Mouse (Mus musculus) heart, adult 2 months (tissue): ENCODE measurements around the gene Atp5g2. TPM values are rescaled to one million over a fixed set of nuclear protein-coding genes. Genes with fewer than 3 reads are reported as not detected.
A peak's percentile ranks its signal among the peaks of the same experiment; 100 is the strongest.

Experiments
- DNase-seq, 2 experiments: peaks; one replicate each; pipeline ENCODE4 v3.0.0; 2021
- H3K27ac ChIP-seq: fragments of 200-600 bp; 2 replicates; pipeline ENCODE4 v1.8.1; 2022
- H3K27me3 ChIP-seq: fragments of 200-500 bp; 2 replicates; pipeline ENCODE4 v1.6.1; 2012; ENCODE audit warnings: mild to moderate bottlenecking, low read length, inconsistent platforms, mixed read lengths; ENCODE audit not compliant: control insufficient read depth, insufficient read depth
- H3K36me3 ChIP-seq: fragments of 200-500 bp; 2 replicates; pipeline ENCODE4 v1.6.1; 2012; ENCODE audit warnings: low read length, inconsistent platforms; ENCODE audit not compliant: control insufficient read depth, insufficient read depth
- H3K4me1 ChIP-seq: fragments of 200-500 bp; 2 replicates; pipeline ENCODE4 v1.6.1; 2011; ENCODE audit warnings: low read length; ENCODE audit not compliant: control insufficient read depth, insufficient read depth
- H3K4me3 ChIP-seq: fragments of 200-600 bp; 2 replicates; pipeline ENCODE4 v1.8.1; 2022
- H3K79me2 ChIP-seq: fragments of 200-500 bp; replicated peaks from 2 replicates; pipeline ENCODE4 v1.6.1; 2012; ENCODE audit warnings: mild to moderate bottlenecking, inconsistent platforms, low read length, moderate library complexity, mixed read lengths; ENCODE audit not compliant: control insufficient read depth, insufficient read depth
- H3K9ac ChIP-seq: fragments of 200-500 bp; 2 replicates; pipeline ENCODE4 v1.6.1; 2012; ENCODE audit warnings: low read depth, mild to moderate bottlenecking, control low read depth, inconsistent platforms, low read length, mixed read lengths
- CTCF ChIP-seq: fragments of 200-600 bp; IDR thresholded peaks from 2 replicates; pipeline ENCODE4 v1.8.1; 2022; ENCODE audit warnings: antibody characterized with exemption, mild to moderate bottlenecking, moderate library complexity
- EP300 ChIP-seq: fragments of 200-500 bp; IDR thresholded peaks from 2 replicates; pipeline ENCODE4 v1.6.1; 2011; ENCODE audit warnings: low read depth, low read length, control low read depth; ENCODE audit not compliant: insufficient read depth
- POLR2A ChIP-seq: fragments of 200-500 bp; IDR thresholded peaks from 2 replicates; pipeline ENCODE4 v1.6.1; 2011; ENCODE audit warnings: mild to moderate bottlenecking, low read depth, low read length, control low read depth; ENCODE audit not compliant: insufficient read depth
- WGBS: fragments of 180-500 bp; shearing (Covaris S2); methylation state at CpG from one replicate; pipeline ENCODE4 v1.1.7; 2018; 5-methylcytosine and 5-hydroxymethylcytosine counted together
- intact Hi-C: fragments of 180-260 bp; cut with DNase I; formaldehyde crosslinking; loops from one replicate; pipeline ENCODE4 v1.15.1; 2025
- long read RNA-seq: library from polyadenylated mRNA; stranded (forward); transcript quantifications from one replicate; pipeline ENCODE4 v2.0.0, GENCODE M21; 2021
- polyA plus RNA-seq: library from polyadenylated mRNA; depleted of rRNA; stranded (reverse); fragments of >200 nt; gene quantifications from 2 replicates; pipeline ENCODE4 v1.2.3, GENCODE M21; 2012; rRNA removed
- total RNA-seq, 2 experiments: library from RNA; stranded (reverse); gene quantifications; 2 replicates each; pipeline ENCODE4 v1.2.3; 2021

Gene Atp5g2
- total RNA-seq, result 10 to 100 TPM; 30.6 to 33.5 TPM
- polyA plus RNA-seq, result 417 and 578 TPM in 2 replicates
- long read RNA-seq, transcript Atp5g2-202 (5 exons, 731 nt), result major isoform, 111 of 275 reads
- long read RNA-seq, partial matches to known transcripts, result 2 of 275 reads
- long read RNA-seq, other reads (novel, unspliced or antisense), result 161 of 275 reads

DNA sequence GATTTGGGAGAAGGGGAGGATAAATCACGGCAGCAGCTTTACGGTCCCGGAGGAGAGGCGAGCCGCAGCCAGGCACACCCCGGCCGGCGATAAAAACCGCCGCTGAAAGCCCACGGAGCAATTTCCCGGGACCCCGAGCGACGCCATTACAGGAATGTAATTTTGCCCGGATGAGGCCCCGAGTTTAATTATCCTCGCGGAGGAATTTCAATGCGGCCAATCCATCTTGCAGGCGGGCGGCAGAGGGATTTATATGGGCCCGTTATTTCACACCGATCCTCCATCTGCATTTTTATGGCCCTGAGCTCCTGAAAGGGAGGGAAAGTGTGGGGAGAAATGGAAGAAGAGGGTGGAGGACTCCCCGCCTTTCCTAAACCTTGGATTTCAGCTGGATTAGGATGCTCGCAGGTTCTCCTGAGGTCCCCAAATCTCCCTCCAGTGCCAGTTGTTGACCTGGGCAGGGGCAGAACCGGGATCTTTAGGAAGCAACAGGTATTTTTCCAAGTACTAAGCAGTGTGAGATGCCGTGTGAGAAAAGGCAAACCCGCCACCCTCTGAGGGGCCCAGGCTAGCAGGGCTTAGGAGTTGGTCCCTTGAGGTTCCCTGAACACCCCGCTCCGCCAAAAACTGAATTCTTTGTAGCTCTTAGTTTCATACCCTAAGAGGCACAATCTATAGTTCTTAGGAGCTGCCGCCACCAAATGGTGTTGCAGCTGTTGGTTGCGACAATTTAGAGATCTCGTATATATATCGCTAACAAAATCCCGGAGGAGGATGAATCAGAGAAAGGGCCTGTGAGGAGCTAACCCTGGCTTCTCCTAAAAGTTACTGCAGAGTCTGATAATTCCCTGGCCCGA is at the start of gene Atp5g2:
TSS of gene Atp5g2 (minus strand) at position 138 of the 857 bp plus-strand sequence.
- H3K36me3 ChIP-seq, result no peaks in the 10 kb centered on the region; the same call in 1 of the 2 replicates
- peaks cover 3% of the 10 kb centered on the region for H3K4me1 ChIP-seq
- WGBS, result 6% methylated on average over 37 of the region's 37 CpGs
- DNase-seq, result peak; percentile 56 to 69
- H3K27me3 ChIP-seq, result no peaks in the 10 kb centered on the region
- peak within 1 kb of the TSS; percentile 52 for H3K4me3 ChIP-seq
- H3K79me2 ChIP-seq, result peaks cover 5% of the 10 kb centered on the region
- peak; percentile 34; the same call in 1 of the 2 replicates for TF ChIP-seq POLR2A
- no peak for TF ChIP-seq EP300
- no peak for TF ChIP-seq CTCF
- peak within 1 kb of the TSS; percentile 91 for H3K9ac ChIP-seq
- peak within 1 kb of the TSS; percentile 97 for H3K27ac ChIP-seq
- intact Hi-C loops, result loop anchor here (5.0 to 10.0 kb wide), 2 partner anchors 80 to 598 kb away; partner anchors contain the start of gene Eif4b

DNA sequence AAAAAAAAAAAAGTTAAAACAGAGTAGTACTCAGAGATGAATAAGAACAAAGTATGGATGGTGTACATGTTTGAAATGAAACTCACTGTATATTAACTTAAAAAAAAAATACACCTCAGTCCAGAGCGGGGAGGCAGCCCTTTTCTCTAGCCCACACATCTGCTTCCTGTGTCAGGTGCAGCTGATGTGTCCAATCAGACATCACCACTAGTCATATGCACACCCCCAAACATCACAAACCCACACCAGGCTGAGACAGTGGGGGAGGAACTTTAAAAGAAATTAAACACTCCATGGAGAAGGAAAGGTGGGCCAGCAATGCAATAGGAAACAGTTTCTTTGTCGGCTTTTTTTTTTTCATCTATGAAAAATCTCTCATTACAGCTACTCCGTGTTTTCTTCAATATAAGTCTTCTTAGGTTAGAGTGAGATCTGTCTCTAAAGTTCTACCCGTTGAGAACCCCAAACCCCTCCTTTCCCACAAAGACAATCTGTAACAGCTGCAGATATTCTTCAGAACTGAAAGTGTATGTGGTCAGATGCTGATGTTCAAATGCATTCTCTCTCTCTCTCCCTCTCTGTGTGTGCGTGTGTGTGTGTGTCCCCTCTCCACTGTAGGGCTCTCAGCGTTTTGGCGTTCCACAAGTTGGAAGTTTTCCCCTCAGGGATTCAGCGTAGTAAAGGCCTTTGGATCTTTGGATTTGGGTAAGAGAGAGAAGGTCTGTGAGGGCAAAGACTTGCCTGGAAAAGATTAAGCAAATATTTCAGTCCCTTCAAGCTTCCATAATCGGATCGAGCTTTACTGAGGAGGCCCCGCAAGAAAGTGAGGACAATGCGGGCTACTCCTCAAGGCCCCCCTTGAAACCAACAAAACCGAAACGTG is 49.1 kb upstream of the Atp5g2 start:
- H3K79me2 ChIP-seq, result no peaks in the 10 kb centered on the region
- peak overlapping the region; percentile 64 for H3K4me3 ChIP-seq
- H3K27ac ChIP-seq, result peak overlapping the region; percentile 94
- H3K9ac ChIP-seq, result peak overlapping the region; percentile 69
- no peaks in the 10 kb centered on the region for H3K27me3 ChIP-seq
- no peak for TF ChIP-seq EP300
- DNase-seq, result no peak
- H3K4me1 ChIP-seq, result peaks cover 2% of the 10 kb centered on the region; the same call in 1 of the 2 replicates
- H3K36me3 ChIP-seq, result no peaks in the 10 kb centered on the region
- WGBS, result 11% methylated on average over 14 of the region's 14 CpGs
- intact Hi-C loops, result loop anchor here (2.0 to 5.0 kb wide), 2 partner anchors 20 to 94 kb away; partner anchors contain the start of genes Atf7 and Gm28047

DNA sequence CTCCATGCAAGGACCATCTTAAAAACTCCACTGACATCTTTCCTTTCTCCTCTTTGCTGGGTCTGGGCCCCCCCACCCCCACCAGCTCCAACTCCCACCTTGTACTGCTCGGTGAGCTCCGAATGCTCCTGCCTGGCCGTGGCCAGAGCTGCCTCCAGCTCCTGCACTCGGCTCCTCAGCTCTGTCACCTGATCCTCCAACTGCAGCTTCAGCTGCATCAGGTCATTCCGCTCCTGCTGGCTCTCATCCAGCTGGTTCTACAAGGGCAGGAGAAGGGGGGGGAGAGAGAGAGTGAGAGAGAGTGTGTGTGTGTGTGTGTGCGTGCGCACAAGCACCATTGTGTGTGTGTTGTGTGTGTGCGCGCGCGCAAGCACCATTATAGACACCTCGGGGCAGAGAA is 44.0 kb upstream of the Atp5g2 start:
- no peaks in the 10 kb centered on the region for H3K36me3 ChIP-seq
- H3K27ac ChIP-seq, result no peak overlapping the region
- H3K4me3 ChIP-seq, result no peak overlapping the region
- H3K9ac ChIP-seq, result no peak overlapping the region
- TF ChIP-seq CTCF (no peak), EP300 (no peak), POLR2A (no peak)
- 62% methylated on average over 12 of the region's 12 CpGs for WGBS
- no peaks in the 10 kb centered on the region for H3K79me2 ChIP-seq
- peak in 1 of 2 experiments; percentile 31 for DNase-seq
- H3K4me1 ChIP-seq, result peaks cover 2% of the 10 kb centered on the region; the same call in 1 of the 2 replicates
- intact Hi-C loops, result no loop called here
- no peaks in the 10 kb centered on the region for H3K27me3 ChIP-seq

DNA sequence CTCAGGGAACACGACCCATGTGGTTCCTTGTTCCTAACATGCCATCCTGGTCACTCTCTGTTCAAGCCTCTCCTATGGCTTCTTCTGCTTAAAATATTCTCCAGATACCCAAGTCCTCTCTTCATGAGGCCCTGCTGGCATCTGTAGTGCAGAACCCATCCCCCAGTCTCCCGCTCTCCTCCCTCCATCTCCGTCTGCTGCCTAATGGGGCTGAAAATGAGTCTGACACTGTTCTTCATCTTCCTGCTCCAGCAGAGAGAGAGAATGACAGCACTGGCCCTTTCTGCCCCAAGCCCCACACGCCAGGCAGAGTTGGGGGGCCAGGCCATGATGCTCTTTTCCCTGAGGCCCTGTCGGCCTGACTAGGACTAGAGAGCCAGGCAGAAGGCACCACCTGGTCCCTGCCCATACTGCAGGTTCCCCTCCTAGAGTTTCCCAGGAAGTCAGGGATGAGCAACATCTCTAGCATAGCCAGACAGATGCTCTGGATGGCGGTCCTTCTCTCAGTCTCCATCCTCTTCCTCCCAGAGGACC is 35.7 kb upstream of the Atp5g2 start:
- no peaks in the 10 kb centered on the region for H3K79me2 ChIP-seq
- H3K36me3 ChIP-seq, result no peaks in the 10 kb centered on the region

DNA sequence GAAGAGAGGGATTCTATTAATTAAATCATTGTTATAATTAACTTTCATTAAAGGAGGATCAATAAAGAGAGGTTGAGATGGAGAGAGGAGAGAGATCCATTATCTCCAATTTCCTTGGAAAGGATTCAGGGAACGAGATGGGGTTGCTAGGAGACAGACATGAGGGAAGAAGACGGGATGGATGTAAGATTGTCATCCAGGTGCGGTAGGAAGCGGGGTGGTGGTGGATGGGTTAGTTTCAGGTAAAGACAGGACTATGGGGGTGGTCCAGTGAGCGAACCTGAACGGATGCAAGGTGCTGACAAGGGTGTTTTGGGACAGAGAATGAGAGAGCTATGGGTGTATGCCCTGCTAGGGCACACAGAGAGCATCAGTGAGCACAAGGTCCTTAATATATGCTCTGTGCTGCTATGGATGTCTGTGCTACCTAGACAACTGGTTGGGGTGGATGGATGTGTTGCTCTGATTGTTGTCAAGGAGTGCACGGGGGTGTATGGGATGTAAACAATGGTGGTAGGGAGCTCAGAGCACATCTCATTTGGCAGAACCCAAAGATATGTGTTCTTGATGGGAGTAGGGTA is 33.9 kb upstream of the Atp5g2 start:
- 68% methylated on average over 7 of the region's 7 CpGs for WGBS
- intact Hi-C loops, result no loop called here
- DNase-seq, result no peak
- H3K79me2 ChIP-seq, result no peaks in the 10 kb centered on the region
- H3K4me3 ChIP-seq, result no peak overlapping the region
- H3K9ac ChIP-seq, result no peak overlapping the region
- no peaks in the 10 kb centered on the region for H3K27me3 ChIP-seq
- no peak overlapping the region for H3K27ac ChIP-seq
- TF ChIP-seq CTCF, result no peak
- no peak for TF ChIP-seq EP300
- 0 out of 2 replicates have a peak, but pooled peaks have one; percentile 30 for TF ChIP-seq POLR2A
- no peaks in the 10 kb centered on the region for H3K4me1 ChIP-seq
- no peaks in the 10 kb centered on the region for H3K36me3 ChIP-seq

More for the DNA sequence above, 35.7 kb upstream of the Atp5g2 start:
- no peak overlapping the region for H3K9ac ChIP-seq
- no peaks in the 10 kb centered on the region for H3K4me1 ChIP-seq
- 87% methylated on average over 6 of the region's 6 CpGs for WGBS
- no peak for DNase-seq
- intact Hi-C loops, result no loop called here
- TF ChIP-seq CTCF, result no peak
- TF ChIP-seq EP300, result no peak
- TF ChIP-seq POLR2A, result no peak
- no peak overlapping the region for H3K27ac ChIP-seq
- no peak overlapping the region for H3K4me3 ChIP-seq
- no peaks in the 10 kb centered on the region for H3K27me3 ChIP-seq
